Mouse (Mus musculus) megakaryocyte-erythroid progenitor cell, adult 5-6 weeks (primary cell): Measurements from ENCODE around the gene Mfap1a. TPM values are rescaled to one million over a fixed set of nuclear protein-coding genes. Genes with fewer than 3 reads are reported as not detected.
"Not testable (repeated sequence)": the region's sequence is repeated elsewhere in the genome, so short reads cannot be mapped to it uniquely, and the experiment has no call there.

Experiments
- ATAC-seq: replicated peaks from 2 replicates; pipeline ENCODE4 v1.8.0; 2016; ENCODE audit warnings: mild to moderate bottlenecking, inconsistent platforms; ENCODE audit not compliant: severe bottlenecking, poor library complexity, low FRiP score, low TSS enrichment
- total RNA-seq, 2 experiments: library from RNA; stranded (forward) in 1 of 2; stranded (reverse) in 1 of 2; fragments of 200-1000, 215-1000 nt in 1 of 2; fragments of >200 nt in 1 of 2; fragmentation: Nextera tagmentation in 1 of 2; gene quantifications; 2 replicates each; pipeline ENCODE4 v1.2.3; 2014 to 2017

Gene Mfap1a
- 18.6 and 26.6 TPM in 2 replicates for total RNA-seq (2014; fragmentation: Nextera tagmentation)
- 34.0 and 45.9 TPM in 2 replicates for total RNA-seq (2017)

GRCm38 (mm10) chr2:121505942-121506882 lies at the start of gene Mfap1a, which contains the start of gene Wdr76:
Gene Mfap1a (minus strand): TSS chr2:121506665.
Gene Wdr76 (plus strand): TSS chr2:121506723.
- ATAC-seq: peak; percentile 95

- ATAC-seq: no peak
Measured at GRCm38 (mm10) chr2:121551271-121551670, 44.8 kb upstream of the Mfap1a start.

- no peak for ATAC-seq
Measured at GRCm38 (mm10) chr2:121549630-121550029, 43.2 kb upstream of the Mfap1a start.

GRCm38 (mm10) chr2:121544829-121545228 lies 38.4 kb upstream of the Mfap1a start:
- peak; percentile 58; the same call in 1 of the 2 replicates for ATAC-seq

GRCm38 (mm10) chr2:121525056-121525455 lies 18.6 kb upstream of the Mfap1a start:
- no peak for ATAC-seq

- ATAC-seq: not testable (repeated sequence)
Measured at GRCm38 (mm10) chr2:121522830-121523229, 16.4 kb upstream of the Mfap1a start.

GRCm38 (mm10) chr2:121522006-121522405 lies 15.5 kb upstream of the Mfap1a start:
- ATAC-seq: peak; percentile 73

GRCm38 (mm10) chr2:121518711-121519110 lies 12.2 kb upstream of the Mfap1a start:
- ATAC-seq: not testable (repeated sequence)

GRCm38 (mm10) chr2:121518106-121518505 lies 11.6 kb upstream of the Mfap1a start:
- ATAC-seq: no peak

- no peak for ATAC-seq
Measured at GRCm38 (mm10) chr2:121514211-121514610, 7.7 kb upstream of the Mfap1a start.

GRCm38 (mm10) chr2:121512991-121513765 lies 6.7 kb upstream of the Mfap1a start:
- not testable (repeated sequence) for ATAC-seq

- no peak for ATAC-seq
Measured at GRCm38 (mm10) chr2:121511401-121511800, 4.9 kb upstream of the Mfap1a start.

GRCm38 (mm10) chr2:121509584-121509983 lies 3.1 kb upstream of the Mfap1a start:
- ATAC-seq: 0 out of 2 replicates have a peak, but pooled peaks have one; percentile 38

GRCm38 (mm10) chr2:121507951-121508330 lies 1.5 kb upstream of the Mfap1a start:
- no peak for ATAC-seq

GRCm38 (mm10) chr2:121507173-121507950 lies 897 bp upstream of the Mfap1a start:
- no peak for ATAC-seq

GRCm38 (mm10) chr2:121501550-121501949 lies 4.9 kb downstream of the Mfap1a start:
- ATAC-seq: peak; percentile 51

- ATAC-seq: not testable (repeated sequence)
Measured at GRCm38 (mm10) chr2:121484403-121484802, 22.1 kb downstream of the Mfap1a start.

- no peak for ATAC-seq
Measured at GRCm38 (mm10) chr2:121483576-121483975, 22.9 kb downstream of the Mfap1a start.

- peak; percentile 32; the same call in 1 of the 2 replicates for ATAC-seq
Measured at GRCm38 (mm10) chr2:121480916-121481315, 25.5 kb downstream of the Mfap1a start.
